Mouse (Mus musculus) heart, embryonic 16.5 days (tissue): ENCODE measurements around the gene Rgs9bp. TPM values are rescaled to one million over a fixed set of nuclear protein-coding genes. Genes with fewer than 3 reads are reported as not detected.
"Not testable (repeated sequence)": the region's sequence is repeated elsewhere in the genome, so short reads cannot be mapped to it uniquely, and the experiment has no call there.

Experiments used
- ATAC-seq: fragments of 200-750 bp; cut with Nextera tagmentation; replicated peaks from 2 replicates; pipeline ENCODE4 v1.8.0; 2017; ENCODE audit warnings: moderate number of reproducible peaks; ENCODE audit not compliant: insufficient read depth, low FRiP score; ENCODE audit errors: extremely low read depth
- H3K27ac ChIP-seq: fragments of 300-500 bp; sonication (generic); 2 replicates; pipeline ENCODE4 v1.5.1; 2014; ENCODE audit warnings: mild to moderate bottlenecking, low read length, control low read depth, moderate library complexity
- H3K27me3 ChIP-seq: fragments of 300-500 bp; sonication (generic); 2 replicates; pipeline ENCODE4 v1.6.1; 2014; ENCODE audit warnings: low read length, mixed read lengths; ENCODE audit not compliant: control insufficient read depth, insufficient read depth
- H3K36me3 ChIP-seq: fragments of 300-500 bp; sonication (generic); 2 replicates; pipeline ENCODE4 v1.6.1; 2014; ENCODE audit not compliant: control insufficient read depth, insufficient read depth
- H3K4me1 ChIP-seq: fragments of 300-500 bp; sonication (generic); 2 replicates; pipeline ENCODE4 v1.6.1; 2014; ENCODE audit warnings: low read length, mixed read lengths; ENCODE audit not compliant: control insufficient read depth, insufficient read depth
- H3K4me2 ChIP-seq: fragments of 300-500 bp; sonication (generic); 2 replicates; pipeline ENCODE4 v1.6.1; 2014; ENCODE audit warnings: low read depth, mild to moderate bottlenecking, control low read depth, low read length
- H3K4me3 ChIP-seq: fragments of 300-500 bp; sonication (generic); 2 replicates; pipeline ENCODE4 v1.5.1; 2014; ENCODE audit warnings: mild to moderate bottlenecking, control low read depth, low read length
- H3K9ac ChIP-seq: fragments of 300-500 bp; sonication (generic); 2 replicates; pipeline ENCODE4 v1.6.1; 2014; ENCODE audit warnings: low read length, control low read depth
- H3K9me3 ChIP-seq: fragments of 300-500 bp; sonication (generic); replicated peaks from 2 replicates; pipeline ENCODE4 v1.6.1; 2016; ENCODE audit warnings: low read length; ENCODE audit not compliant: control insufficient read depth
- WGBS: fragments of 180-500 bp; shearing (Covaris S2); extraction: QIAGEN DNeasy Blood & Tissue Kit; methylation state at CpG from one replicate; pipeline ENCODE4 v1.1.7; 2014; 5-methylcytosine and 5-hydroxymethylcytosine counted together
- polyA plus RNA-seq: library from polyadenylated mRNA; unstranded; fragments of >200 nt; fragmentation: Nextera tagmentation; extraction: Ambion mirVana; gene quantifications from 2 replicates; pipeline ENCODE4 v1.2.1, GENCODE M21; 2015

Rgs9bp gene
- polyA plus RNA-seq, 1 experiment from 2014 or later = 0.35 TPM

DNA sequence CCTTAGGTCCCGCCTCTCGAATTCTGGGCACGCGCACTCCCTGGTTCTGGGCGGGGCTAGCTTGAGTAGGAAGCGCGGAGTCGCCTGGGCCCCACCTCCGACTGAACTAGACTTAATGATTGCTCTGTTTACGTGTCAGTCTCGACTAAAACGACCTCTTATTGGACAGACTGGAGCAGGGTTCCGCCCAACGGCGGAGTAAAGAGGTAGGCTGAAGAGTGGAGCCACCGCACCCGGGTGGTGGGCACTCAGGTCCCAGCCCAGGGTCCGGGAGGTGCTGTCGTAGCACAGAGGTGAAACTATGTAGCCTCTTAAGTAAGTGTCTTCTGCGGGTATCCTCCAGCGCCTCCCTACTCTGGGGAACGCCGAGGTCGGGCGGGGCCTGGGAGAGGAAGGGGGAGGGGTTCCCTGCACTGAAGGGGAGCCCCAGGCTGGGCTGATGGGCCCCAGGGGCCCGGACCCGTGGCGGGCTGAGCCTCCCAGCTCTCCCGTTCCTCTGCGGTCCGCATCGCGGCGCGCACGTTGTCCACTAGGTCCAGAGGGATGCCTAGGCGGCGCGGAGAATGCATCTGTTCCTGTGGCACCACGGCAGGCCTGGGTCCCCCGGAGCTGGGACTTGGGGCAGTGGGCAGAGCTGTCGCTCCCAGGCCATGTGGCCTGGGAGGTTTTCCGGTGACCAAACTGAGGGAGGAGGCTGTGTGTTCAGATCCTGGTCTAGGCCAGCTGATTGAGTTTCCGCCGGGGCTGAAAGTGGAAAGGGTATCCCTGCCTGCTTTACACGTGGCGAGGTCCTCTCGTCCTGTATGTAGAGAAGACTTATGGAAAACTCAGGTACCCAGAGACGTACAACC lies 898 bp upstream of the Rgs9bp start, which contains the start of gene Ankrd27:
Gene Ankrd27 (plus strand): TSS at position 190 of the 851 bp plus-strand sequence.
- peaks cover 10% of the 10 kb centered on the region for H3K27me3 ChIP-seq
- H3K9ac ChIP-seq = peak within 1 kb of the TSS; percentile 88
- H3K27ac ChIP-seq = peak within 1 kb of the TSS; percentile 78
- H3K36me3 ChIP-seq = no peaks in the 10 kb centered on the region
- ATAC-seq = peak; percentile 97
- peak within 1 kb of the TSS; percentile 97 for H3K4me3 ChIP-seq
- under 1% methylated on average over 49 of the region's 49 CpGs for WGBS
- no peaks in the 10 kb centered on the region for H3K9me3 ChIP-seq
- peak within 1 kb of the TSS; percentile 96 for H3K4me2 ChIP-seq
- peaks cover 21% of the 10 kb centered on the region for H3K4me1 ChIP-seq

DNA sequence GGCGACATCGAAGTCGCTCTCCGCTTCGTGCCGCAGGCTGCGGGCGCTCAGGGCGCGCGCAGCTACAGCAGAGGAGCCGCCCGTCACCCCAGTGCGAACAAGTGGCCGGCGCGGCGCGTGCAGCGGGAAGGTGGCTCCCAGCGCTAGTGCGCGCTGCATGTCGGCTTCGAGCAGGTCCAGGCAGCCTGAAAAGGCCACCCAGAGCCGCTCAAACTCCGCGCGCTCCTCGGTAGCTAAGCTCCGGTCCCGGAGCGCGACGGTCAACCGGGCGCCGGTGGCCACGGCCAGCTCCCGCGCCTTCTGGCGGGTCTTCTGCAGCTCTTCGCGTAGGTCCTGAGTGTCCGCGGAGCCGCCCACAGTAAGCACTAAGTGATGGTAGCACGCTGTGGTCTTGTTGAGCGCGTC lies 594 bp downstream of the Rgs9bp start:
- Histone ChIP-seq H3K9me3 (no peaks in the 10 kb centered on the region), H3K27ac (no peak overlapping the region), H3K4me2 (peak overlapping the region; percentile 96), H3K9ac (peak overlapping the region; percentile 57), H3K36me3 (no peaks in the 10 kb centered on the region), H3K27me3 (peaks cover 10% of the 10 kb centered on the region), H3K4me3 (peak overlapping the region; percentile 97), H3K4me1 (peaks cover 19% of the 10 kb centered on the region)
- ATAC-seq = no peak
- WGBS = under 1% methylated on average over 47 of the region's 50 CpGs

DNA sequence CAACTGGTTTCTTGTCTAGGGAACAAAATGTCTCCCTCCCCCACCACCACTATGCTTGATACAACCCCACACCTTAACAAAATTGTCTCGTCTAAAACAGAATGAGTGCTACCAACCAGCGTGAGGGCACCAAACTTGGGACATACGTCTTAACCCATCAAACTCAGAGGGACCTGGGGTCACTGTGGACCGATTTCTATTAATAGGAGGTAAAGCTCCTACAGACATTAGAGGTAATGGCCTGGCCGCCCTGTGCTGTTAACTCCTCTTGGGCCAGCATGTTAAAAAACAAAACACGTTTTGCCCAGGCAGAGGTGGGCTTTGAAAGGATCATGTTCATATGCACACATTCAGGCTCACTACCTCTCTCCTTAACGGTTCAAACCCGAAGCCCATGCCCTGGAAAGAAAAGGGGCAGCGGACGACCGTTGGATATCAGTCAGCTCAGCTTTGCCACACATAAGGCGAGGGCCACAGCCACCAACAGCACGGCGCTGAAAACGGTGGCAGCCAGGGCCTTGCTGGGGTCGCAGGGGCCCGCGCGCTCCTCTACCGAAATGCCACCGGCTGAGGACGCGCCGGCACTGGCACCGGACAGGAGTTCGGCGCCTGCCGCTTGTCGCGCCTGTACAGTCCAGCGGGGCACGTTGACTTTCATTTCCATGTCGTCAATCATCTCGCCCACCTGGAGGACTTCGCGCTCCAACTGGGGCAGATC lies 1.2 kb downstream of the Rgs9bp start:
- WGBS = 5% methylated on average over 36 of the region's 36 CpGs
- Histone ChIP-seq H3K9ac (peak overlapping the region; percentile 57), H3K27ac (no peak overlapping the region)

DNA sequence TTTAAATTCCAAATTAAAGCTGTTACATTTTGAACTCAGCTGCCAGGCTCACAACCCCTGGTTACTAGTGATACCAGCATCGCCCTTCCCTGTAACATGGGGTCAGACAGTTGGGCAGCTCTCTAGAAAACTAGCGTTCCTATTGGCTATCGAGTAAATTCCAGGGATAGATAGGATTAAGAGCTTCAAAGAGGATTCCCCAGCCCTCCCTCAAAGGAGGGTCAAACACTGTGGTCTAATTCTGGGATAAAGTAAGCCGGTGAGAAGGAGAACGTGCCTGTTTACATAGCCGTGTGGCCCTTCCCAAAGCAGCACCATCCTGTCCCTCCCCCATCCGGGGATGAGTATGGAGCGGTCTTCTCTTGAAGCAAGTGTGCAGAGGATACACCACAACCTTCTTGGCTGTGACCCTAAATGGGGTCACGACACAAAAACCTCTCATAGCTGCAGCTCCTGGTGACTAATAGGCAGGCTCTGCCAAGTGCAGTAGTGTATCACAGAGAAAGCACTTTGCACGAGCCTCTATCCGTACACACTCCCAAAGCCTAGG lies 1.8 kb downstream of the Rgs9bp start:
- 19% methylated on average over 11 of the region's 11 CpGs for WGBS
- no peak overlapping the region for H3K27ac ChIP-seq
- H3K4me1 ChIP-seq = peaks cover 19% of the 10 kb centered on the region
- H3K9me3 ChIP-seq = no peaks in the 10 kb centered on the region
- no peak overlapping the region for H3K4me2 ChIP-seq
- no peak for ATAC-seq
- no peak overlapping the region for H3K4me3 ChIP-seq
- H3K36me3 ChIP-seq = no peaks in the 10 kb centered on the region
- H3K27me3 ChIP-seq = peaks cover 10% of the 10 kb centered on the region
- H3K9ac ChIP-seq = no peak overlapping the region

More for the DNA sequence above, 1.2 kb downstream of the Rgs9bp start:
- Histone ChIP-seq H3K4me2 (peak overlapping the region; percentile 96), H3K4me1 (peaks cover 19% of the 10 kb centered on the region), H3K27me3 (peaks cover 10% of the 10 kb centered on the region), H3K9me3 (no peaks in the 10 kb centered on the region), H3K36me3 (no peaks in the 10 kb centered on the region), H3K4me3 (peak overlapping the region; percentile 97)
- no peak for ATAC-seq

DNA sequence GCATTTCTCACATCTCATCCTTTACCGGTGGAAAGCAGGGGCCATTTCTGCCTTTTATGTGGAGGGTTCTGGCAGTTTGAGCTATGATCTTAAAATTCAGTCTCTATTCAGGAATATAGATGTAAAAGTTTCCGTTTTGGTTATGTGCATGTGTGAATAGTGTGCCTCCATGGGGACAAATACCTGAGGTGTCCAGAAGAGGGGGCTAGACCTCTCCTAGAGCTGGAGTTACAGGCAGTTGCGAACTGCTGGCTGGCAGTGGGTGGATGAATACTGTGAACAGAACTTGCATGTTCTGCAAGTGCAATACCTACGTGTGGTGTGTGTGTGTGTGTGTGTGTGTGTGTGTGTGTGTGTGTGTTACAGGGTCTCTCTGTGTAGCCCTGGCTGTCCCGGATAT lies 2.7 kb downstream of the Rgs9bp start:
- WGBS = 72% methylated on average over 5 of the region's 5 CpGs
- H3K27me3 ChIP-seq = peaks cover 10% of the 10 kb centered on the region
- ATAC-seq = no peak
- H3K36me3 ChIP-seq = no peaks in the 10 kb centered on the region
- no peak overlapping the region for H3K4me3 ChIP-seq
- no peak overlapping the region for H3K9ac ChIP-seq
- no peak overlapping the region for H3K4me2 ChIP-seq
- no peaks in the 10 kb centered on the region for H3K9me3 ChIP-seq
- H3K4me1 ChIP-seq = peaks cover 15% of the 10 kb centered on the region
- H3K27ac ChIP-seq = no peak overlapping the region

DNA sequence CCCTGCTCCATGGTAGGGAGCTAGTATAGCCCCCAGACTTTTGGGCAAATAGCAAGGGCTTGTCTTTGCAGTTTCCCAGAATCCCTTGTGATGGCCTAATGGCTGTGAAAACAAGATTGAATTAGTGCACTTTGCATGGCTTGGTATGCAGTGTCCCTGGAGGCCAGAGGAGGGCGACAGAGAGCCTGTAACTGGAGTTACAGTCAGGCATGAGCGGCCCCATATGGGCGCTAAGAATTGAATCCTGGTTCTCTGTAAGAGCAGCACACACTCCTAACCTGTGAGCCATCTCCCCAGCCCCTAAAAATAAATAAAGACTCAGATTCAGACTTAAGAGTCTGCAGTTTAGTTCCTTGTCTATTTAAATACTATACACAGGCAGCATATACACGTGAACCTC lies 5.5 kb downstream of the Rgs9bp start:
- ATAC-seq = no peak
- 43% methylated on average over 4 of the region's 4 CpGs for WGBS
- H3K9me3 ChIP-seq = no peaks in the 10 kb centered on the region
- H3K27me3 ChIP-seq = peaks cover 10% of the 10 kb centered on the region
- H3K27ac ChIP-seq = no peak overlapping the region
- no peaks in the 10 kb centered on the region for H3K36me3 ChIP-seq
- no peak overlapping the region for H3K9ac ChIP-seq
- H3K4me3 ChIP-seq = no peak overlapping the region
- H3K4me1 ChIP-seq = peaks cover 4% of the 10 kb centered on the region
- H3K4me2 ChIP-seq = no peak overlapping the region

DNA sequence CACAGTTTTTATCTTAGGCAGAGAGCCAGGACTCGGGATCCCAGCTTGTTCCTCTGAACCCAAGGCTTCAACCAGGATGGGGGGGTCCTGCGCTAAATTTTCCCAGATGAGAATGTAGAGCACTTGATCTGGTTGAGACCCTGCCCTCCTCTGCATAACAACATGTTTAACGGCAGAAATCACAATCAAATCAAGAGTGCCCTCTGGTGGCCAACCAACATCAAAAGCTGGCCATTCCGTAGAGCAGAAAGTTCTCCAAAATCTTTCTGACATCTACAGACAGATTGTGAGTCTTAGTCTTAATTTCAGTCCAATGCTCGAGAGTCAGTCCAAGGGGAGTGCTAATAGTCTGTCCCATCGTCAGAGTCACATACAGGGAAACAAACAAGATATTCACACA lies 14.5 kb downstream of the Rgs9bp start:
- not testable (repeated sequence) for H3K36me3 ChIP-seq, H3K4me3 ChIP-seq, ATAC-seq, H3K9me3 ChIP-seq, H3K4me2 ChIP-seq, H3K4me1 ChIP-seq, H3K9ac ChIP-seq, H3K27me3 ChIP-seq, H3K27ac ChIP-seq
- 20% methylated on average over 6 of the region's 6 CpGs for WGBS

DNA sequence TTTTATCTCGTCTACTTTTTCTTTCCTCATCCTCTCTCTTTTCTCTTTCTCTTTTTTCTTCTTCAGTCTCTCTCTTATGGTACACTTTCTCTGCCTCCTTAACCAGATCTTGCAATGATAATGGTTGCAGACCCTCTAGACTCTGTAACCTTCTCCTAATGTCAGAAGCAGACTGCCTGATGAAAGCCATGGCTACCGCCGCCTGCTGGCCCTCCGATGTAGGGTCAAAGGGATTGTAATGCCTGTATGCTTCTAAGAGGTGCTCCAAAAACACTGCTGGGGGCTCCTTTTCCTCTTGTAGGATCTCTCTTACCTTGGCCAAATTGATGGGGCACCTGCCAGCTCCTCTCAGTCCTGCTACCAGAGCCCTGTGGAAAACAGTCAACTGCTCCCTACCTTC lies 15.7 kb downstream of the Rgs9bp start:
- not testable (repeated sequence) for H3K36me3 ChIP-seq, H3K4me1 ChIP-seq, H3K27me3 ChIP-seq, H3K9ac ChIP-seq, H3K9me3 ChIP-seq, H3K27ac ChIP-seq, H3K4me2 ChIP-seq, ATAC-seq, H3K4me3 ChIP-seq
- WGBS = 82% methylated on average over 4 of the region's 4 CpGs

DNA sequence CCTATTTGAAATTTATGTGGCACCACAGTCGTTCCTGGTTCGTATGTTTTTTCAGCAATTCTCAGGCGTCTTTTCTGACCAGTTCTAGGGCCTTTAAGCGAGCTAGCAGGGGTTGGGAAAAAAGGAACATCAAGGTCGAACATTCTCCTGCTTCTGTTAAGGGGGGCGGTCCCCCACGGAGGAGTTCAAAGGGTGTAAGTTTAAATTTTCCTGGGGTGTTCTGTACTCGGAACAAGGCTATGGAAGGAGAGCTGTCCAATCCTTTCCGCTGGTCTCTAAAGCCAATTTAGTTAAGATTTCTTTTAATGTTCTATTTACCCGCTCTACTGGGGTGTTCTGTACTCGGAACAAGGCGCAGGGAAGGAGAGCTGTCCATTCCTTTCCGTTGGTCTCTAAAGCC lies 19.4 kb downstream of the Rgs9bp start:
- not testable (repeated sequence) for H3K9me3 ChIP-seq

More for the DNA sequence above, 19.4 kb downstream of the Rgs9bp start:
- H3K27ac ChIP-seq, H3K4me1 ChIP-seq, H3K9ac ChIP-seq, ATAC-seq, H3K4me2 ChIP-seq, H3K27me3 ChIP-seq, H3K4me3 ChIP-seq, H3K36me3 ChIP-seq: not testable (repeated sequence)
- WGBS = 78% methylated on average over 13 of the region's 13 CpGs
